Mouse (Mus musculus) limb, embryonic 13.5 days (tissue): ENCODE measurements at regions not wholly inside any gene's neighbourhood (a gene's known extent, or its start where the extent isn't known, plus 50 kb on each side); places are given as distances from the start of the nearest gene placed in this dataset.

ENCODE experiments used
- ATAC-seq: fragments of 200-750 bp; cut with Nextera tagmentation; 2 replicates; pipeline ENCODE4 v1.8.0; 2017; ENCODE audit warnings: low read depth, moderate number of reproducible peaks, moderate TSS enrichment; ENCODE audit not compliant: low FRiP score
- H3K27ac ChIP-seq: fragments of 300-500 bp; sonication (generic); 2 replicates; pipeline ENCODE4 v1.5.1; 2015; ENCODE audit warnings: inconsistent platforms, mild to moderate bottlenecking, moderate library complexity
- H3K27me3 ChIP-seq: fragments of 300-500 bp; sonication (generic); 2 replicates; pipeline ENCODE4 v1.6.1; 2015; ENCODE audit warnings: mild to moderate bottlenecking, inconsistent platforms
- H3K36me3 ChIP-seq: fragments of 300-500 bp; sonication (generic); 2 replicates; pipeline ENCODE4 v1.6.1; 2015; ENCODE audit warnings: inconsistent platforms, mild to moderate bottlenecking, moderate library complexity
- H3K4me1 ChIP-seq: fragments of 300-500 bp; sonication (generic); 2 replicates; pipeline ENCODE4 v1.6.1; 2015; ENCODE audit warnings: inconsistent platforms
- H3K4me2 ChIP-seq: fragments of 300-500 bp; sonication (generic); replicated peaks from 2 replicates; pipeline ENCODE4 v1.6.1; 2015; ENCODE audit warnings: inconsistent platforms, mild to moderate bottlenecking, moderate library complexity
- H3K4me3 ChIP-seq: fragments of 300-500 bp; sonication (generic); 2 replicates; pipeline ENCODE4 v1.5.1; 2015; ENCODE audit warnings: moderate library complexity, mild to moderate bottlenecking, inconsistent platforms
- H3K9ac ChIP-seq: fragments of 300-500 bp; sonication (generic); 2 replicates; pipeline ENCODE4 v1.6.1; 2015; ENCODE audit warnings: mild to moderate bottlenecking, inconsistent platforms
- H3K9me3 ChIP-seq: fragments of 300-500 bp; sonication (generic); 2 replicates; pipeline ENCODE4 v1.6.1; 2016; ENCODE audit warnings: inconsistent platforms
- WGBS: fragments of 180-500 bp; shearing (Covaris S2); methylation state at CpG from one replicate; pipeline ENCODE4 v1.1.7; 2015; 5-methylcytosine and 5-hydroxymethylcytosine counted together

GRCm38 (mm10) chr1:80131354-80131753 is 86.9 kb downstream of the Fam124b start:
- Histone ChIP-seq H3K4me3 (no peak overlapping the region), H3K36me3 (no peaks in the 10 kb centered on the region), H3K9me3 (no peaks in the 10 kb centered on the region), H3K4me1 (no peaks in the 10 kb centered on the region), H3K4me2 (no peak overlapping the region), H3K9ac (no peak overlapping the region), H3K27me3 (no peaks in the 10 kb centered on the region), H3K27ac (no peak overlapping the region)
- no peak for ATAC-seq
- 58% methylated on average over 3 of the region's 3 CpGs for WGBS

GRCm38 (mm10) chr1:80123966-80124365 is 94.3 kb downstream of the Fam124b start:
- 83% methylated on average over 2 of the region's 2 CpGs for WGBS

GRCm38 (mm10) chr1:80115913-80116312 is 102.4 kb downstream of the Fam124b start:
- Histone ChIP-seq H3K4me1 (no peaks in the 10 kb centered on the region), H3K36me3 (no peaks in the 10 kb centered on the region), H3K4me2 (no peak overlapping the region), H3K9me3 (no peaks in the 10 kb centered on the region), H3K9ac (no peak overlapping the region), H3K27me3 (no peaks in the 10 kb centered on the region), H3K4me3 (no peak overlapping the region), H3K27ac (no peak overlapping the region)
- WGBS, result 66% methylated on average over 2 of the region's 2 CpGs
- no peak for ATAC-seq

More at GRCm38 (mm10) chr1:80123966-80124365, 94.3 kb downstream of the Fam124b start:
- Histone ChIP-seq H3K4me1 (no peaks in the 10 kb centered on the region), H3K9me3 (no peaks in the 10 kb centered on the region), H3K4me2 (no peak overlapping the region), H3K27ac (no peak overlapping the region), H3K4me3 (no peak overlapping the region), H3K36me3 (no peaks in the 10 kb centered on the region), H3K27me3 (no peaks in the 10 kb centered on the region), H3K9ac (no peak overlapping the region)
- ATAC-seq, result no peak

- Histone ChIP-seq H3K4me2 (no peak overlapping the region), H3K36me3 (no peaks in the 10 kb centered on the region), H3K27me3 (no peaks in the 10 kb centered on the region), H3K9me3 (no peaks in the 10 kb centered on the region), H3K27ac (no peak overlapping the region), H3K9ac (no peak overlapping the region), H3K4me3 (no peak overlapping the region), H3K4me1 (peaks cover 5% of the 10 kb centered on the region; the same call in 1 of the 2 replicates)
- ATAC-seq, result no peak
- 78% methylated on average over 2 of the region's 2 CpGs for WGBS
Measured at GRCm38 (mm10) chr1:80107747-80108476, 110.4 kb downstream of the Fam124b start.

- Histone ChIP-seq H3K4me2 (no peak overlapping the region), H3K4me1 (peaks cover 5% of the 10 kb centered on the region; the same call in 1 of the 2 replicates), H3K27me3 (no peaks in the 10 kb centered on the region), H3K4me3 (no peak overlapping the region), H3K27ac (no peak overlapping the region), H3K9me3 (no peaks in the 10 kb centered on the region), H3K36me3 (no peaks in the 10 kb centered on the region), H3K9ac (no peak overlapping the region)
- 75% methylated on average over 2 of the region's 2 CpGs for WGBS
- ATAC-seq, result 0 out of 2 replicates have a peak, but pooled peaks have one; percentile 36
Measured at GRCm38 (mm10) chr1:80106269-80106668, 112.0 kb downstream of the Fam124b start.

- Histone ChIP-seq H3K4me3 (no peak overlapping the region), H3K9ac (no peak overlapping the region), H3K4me1 (no peaks in the 10 kb centered on the region), H3K27me3 (0 out of 2 replicates have a peak, but pooled peaks cover 3% of the 10 kb centered on the region), H3K36me3 (no peaks in the 10 kb centered on the region), H3K9me3 (no peaks in the 10 kb centered on the region), H3K4me2 (no peak overlapping the region), H3K27ac (no peak overlapping the region)
- WGBS, result 89% methylated on average over 1 of the region's 1 CpGs
- ATAC-seq, result no peak
Measured at GRCm38 (mm10) chr1:80098266-80098665, 120.0 kb downstream of the Fam124b start.

- no peaks in the 10 kb centered on the region for H3K36me3 ChIP-seq
- peaks cover 8% of the 10 kb centered on the region; the same call in 1 of the 2 replicates for H3K4me1 ChIP-seq
- no peak for ATAC-seq
- no peak overlapping the region for H3K4me2 ChIP-seq
- no peaks in the 10 kb centered on the region for H3K9me3 ChIP-seq
- H3K4me3 ChIP-seq, result no peak overlapping the region
- no peaks in the 10 kb centered on the region for H3K27me3 ChIP-seq
- H3K9ac ChIP-seq, result no peak overlapping the region
- 80% methylated on average over 2 of the region's 2 CpGs for WGBS
- no peak overlapping the region for H3K27ac ChIP-seq
Measured at GRCm38 (mm10) chr1:80091800-80092199, 126.5 kb downstream of the Fam124b start.

- no peak for ATAC-seq
- H3K27me3 ChIP-seq, result no peaks in the 10 kb centered on the region
- WGBS, result 84% methylated on average over 8 of the region's 8 CpGs
- H3K9ac ChIP-seq, result no peak overlapping the region
- H3K9me3 ChIP-seq, result no peaks in the 10 kb centered on the region
- H3K4me1 ChIP-seq, result peaks cover 8% of the 10 kb centered on the region; the same call in 1 of the 2 replicates
- no peak overlapping the region for H3K4me2 ChIP-seq
- H3K27ac ChIP-seq, result no peak overlapping the region
- H3K4me3 ChIP-seq, result no peak overlapping the region
- H3K36me3 ChIP-seq, result no peaks in the 10 kb centered on the region
Measured at GRCm38 (mm10) chr1:80091350-80091749, 126.9 kb downstream of the Fam124b start.

GRCm38 (mm10) chr1:80088651-80089050 is 129.6 kb downstream of the Fam124b start:
- 25% methylated on average over 5 of the region's 5 CpGs for WGBS
- ATAC-seq, result no peak

GRCm38 (mm10) chr1:80076357-80076756 is 141.9 kb downstream of the Fam124b start:
- H3K4me2 ChIP-seq, result no peak overlapping the region
- WGBS, result 87% methylated on average over 4 of the region's 4 CpGs
- no peak overlapping the region for H3K4me3 ChIP-seq
- no peaks in the 10 kb centered on the region for H3K27me3 ChIP-seq
- no peaks in the 10 kb centered on the region for H3K9me3 ChIP-seq
- no peak overlapping the region for H3K27ac ChIP-seq
- ATAC-seq, result no peak
- no peaks in the 10 kb centered on the region for H3K36me3 ChIP-seq
- no peak overlapping the region for H3K9ac ChIP-seq
- 0 out of 2 replicates have a peak, but pooled peaks cover 3% of the 10 kb centered on the region for H3K4me1 ChIP-seq

More at GRCm38 (mm10) chr1:80088651-80089050, 129.6 kb downstream of the Fam124b start:
- no peak overlapping the region for H3K9ac ChIP-seq
- H3K4me2 ChIP-seq, result no peak overlapping the region
- peaks cover 8% of the 10 kb centered on the region; the same call in 1 of the 2 replicates for H3K4me1 ChIP-seq
- no peak overlapping the region for H3K27ac ChIP-seq
- H3K27me3 ChIP-seq, result no peaks in the 10 kb centered on the region
- H3K9me3 ChIP-seq, result no peaks in the 10 kb centered on the region
- H3K36me3 ChIP-seq, result no peaks in the 10 kb centered on the region
- H3K4me3 ChIP-seq, result no peak overlapping the region

GRCm38 (mm10) chr1:80074376-80074775 is 143.9 kb downstream of the Fam124b start:
- no peak overlapping the region for H3K27ac ChIP-seq
- H3K4me1 ChIP-seq, result no peaks in the 10 kb centered on the region
- H3K9me3 ChIP-seq, result no peaks in the 10 kb centered on the region
- 91% methylated on average over 4 of the region's 4 CpGs for WGBS
- H3K36me3 ChIP-seq, result no peaks in the 10 kb centered on the region
- no peak for ATAC-seq
- no peak overlapping the region for H3K9ac ChIP-seq
- H3K27me3 ChIP-seq, result no peaks in the 10 kb centered on the region
- H3K4me3 ChIP-seq, result no peak overlapping the region
- H3K4me2 ChIP-seq, result no peak overlapping the region

- 73% methylated on average over 3 of the region's 3 CpGs for WGBS
- ATAC-seq, result no peak
Measured at GRCm38 (mm10) chr1:80073950-80074349, 144.3 kb downstream of the Fam124b start.

GRCm38 (mm10) chr1:80069141-80069540 is 149.1 kb downstream of the Fam124b start:
- WGBS, result 81% methylated on average over 4 of the region's 4 CpGs
- no peaks in the 10 kb centered on the region for H3K4me1 ChIP-seq
- H3K4me2 ChIP-seq, result no peak overlapping the region
- H3K9me3 ChIP-seq, result no peaks in the 10 kb centered on the region
- no peak overlapping the region for H3K9ac ChIP-seq
- no peak overlapping the region for H3K4me3 ChIP-seq
- no peaks in the 10 kb centered on the region for H3K27me3 ChIP-seq
- no peak overlapping the region for H3K27ac ChIP-seq
- no peaks in the 10 kb centered on the region for H3K36me3 ChIP-seq
- no peak for ATAC-seq

More at GRCm38 (mm10) chr1:80073950-80074349, 144.3 kb downstream of the Fam124b start:
- Histone ChIP-seq H3K36me3 (no peaks in the 10 kb centered on the region), H3K9me3 (no peaks in the 10 kb centered on the region), H3K27me3 (no peaks in the 10 kb centered on the region), H3K27ac (no peak overlapping the region), H3K4me3 (no peak overlapping the region), H3K4me1 (no peaks in the 10 kb centered on the region), H3K9ac (no peak overlapping the region), H3K4me2 (no peak overlapping the region)
